Mouse (Mus musculus) urinary bladder, postnatal 36 days (tissue): ENCODE measurements around the gene Cald1.

ENCODE experiments used
- DNase-seq, 2 experiments: peaks; one replicate each; pipeline ENCODE4 v3.0.0; 2022; ENCODE audit warnings: low spot score in 2 of 2, mixed read lengths in 1 of 2

The Cald1 gene

DNA sequence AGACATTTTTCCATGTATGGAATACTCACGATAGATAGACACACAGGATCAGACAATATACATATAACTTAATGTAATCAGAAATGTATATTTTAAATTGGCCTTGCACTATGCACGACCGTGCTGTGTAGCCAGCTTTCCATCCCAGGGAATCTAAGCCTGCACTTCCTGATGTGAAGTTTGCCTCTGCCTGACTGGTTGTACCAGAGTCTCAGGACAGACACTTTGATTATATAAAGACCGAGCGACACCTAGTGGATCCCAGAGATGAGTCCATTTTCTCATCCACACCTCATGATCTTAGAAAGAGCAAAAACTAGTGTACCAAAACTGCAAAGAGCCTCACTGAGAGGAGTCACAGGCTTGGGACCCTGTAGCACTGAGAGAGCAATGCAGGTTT is 156.1 kb downstream of the Cald1 start:
- DNase-seq = peak; percentile 39 to 40

GRCm38 (mm10) chr6:34758340-34758739 is 160.0 kb downstream of the Cald1 start:
- no peak for DNase-seq

GRCm38 (mm10) chr6:34760023-34760422 is 161.7 kb downstream of the Cald1 start:
- no peak for DNase-seq

- no peak for DNase-seq
Observed at GRCm38 (mm10) chr6:34765721-34766120, 167.4 kb downstream of the Cald1 start.

DNA sequence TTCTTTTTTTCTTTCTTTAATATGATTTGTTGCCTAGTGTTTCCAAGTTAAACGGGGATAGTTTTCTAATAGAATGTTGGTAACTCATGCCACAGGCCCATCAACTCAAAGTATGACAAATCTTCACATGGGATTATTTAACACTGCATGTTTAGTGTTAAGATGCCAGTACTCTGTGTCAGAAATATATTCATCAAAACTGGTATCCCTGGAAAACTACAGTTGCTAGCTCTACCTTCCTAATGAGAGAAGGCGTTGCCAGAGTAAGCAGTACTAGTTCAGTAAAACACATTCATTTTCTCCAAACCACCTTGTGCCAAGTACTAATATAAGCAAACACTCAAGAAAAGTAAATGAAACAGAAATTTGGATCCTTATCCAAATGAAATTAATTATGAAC is 171.7 kb downstream of the Cald1 start:
- DNase-seq = no peak

DNA sequence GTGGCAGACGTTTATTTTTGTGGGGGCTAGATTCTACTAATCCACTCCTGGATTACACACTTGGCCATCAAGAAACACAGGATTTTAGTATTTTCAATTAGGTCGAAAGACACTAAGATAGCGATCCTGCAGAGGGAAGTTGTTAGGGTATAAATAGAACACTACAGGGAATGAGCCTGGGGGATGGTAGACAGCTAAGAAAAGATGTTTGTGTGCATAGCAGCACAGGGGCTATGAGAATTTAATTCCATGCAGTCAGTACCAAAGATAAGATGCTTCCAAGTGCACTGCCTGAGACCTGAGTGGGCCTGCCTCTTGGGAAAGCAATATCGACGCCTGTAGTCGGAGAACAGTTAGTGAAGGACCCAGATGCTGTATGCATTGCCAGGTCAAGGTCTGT is 172.2 kb downstream of the Cald1 start:
- no peak for DNase-seq

- DNase-seq = no peak
Observed at GRCm38 (mm10) chr6:34776396-34776795, 178.1 kb downstream of the Cald1 start.

DNA sequence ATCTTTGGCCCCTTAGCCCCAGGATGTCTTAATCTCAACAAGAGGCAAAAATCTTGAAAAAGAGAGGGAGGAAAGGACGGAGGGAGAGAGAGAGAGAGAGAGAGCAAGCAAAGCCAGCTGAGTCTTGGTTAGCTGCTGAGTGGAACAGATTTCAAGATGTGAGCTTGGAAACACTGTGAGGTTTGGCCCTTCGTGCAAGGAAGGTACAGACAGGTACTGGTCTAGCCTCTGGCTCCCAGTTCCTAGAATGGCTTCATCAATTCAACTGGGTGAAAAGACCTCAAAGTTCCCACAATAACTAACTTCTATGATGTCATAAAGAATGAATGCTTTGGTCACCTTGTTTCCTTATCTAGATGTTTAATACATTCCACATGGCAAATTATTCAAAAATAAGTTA is 178.8 kb downstream of the Cald1 start:
- DNase-seq = no peak

DNA sequence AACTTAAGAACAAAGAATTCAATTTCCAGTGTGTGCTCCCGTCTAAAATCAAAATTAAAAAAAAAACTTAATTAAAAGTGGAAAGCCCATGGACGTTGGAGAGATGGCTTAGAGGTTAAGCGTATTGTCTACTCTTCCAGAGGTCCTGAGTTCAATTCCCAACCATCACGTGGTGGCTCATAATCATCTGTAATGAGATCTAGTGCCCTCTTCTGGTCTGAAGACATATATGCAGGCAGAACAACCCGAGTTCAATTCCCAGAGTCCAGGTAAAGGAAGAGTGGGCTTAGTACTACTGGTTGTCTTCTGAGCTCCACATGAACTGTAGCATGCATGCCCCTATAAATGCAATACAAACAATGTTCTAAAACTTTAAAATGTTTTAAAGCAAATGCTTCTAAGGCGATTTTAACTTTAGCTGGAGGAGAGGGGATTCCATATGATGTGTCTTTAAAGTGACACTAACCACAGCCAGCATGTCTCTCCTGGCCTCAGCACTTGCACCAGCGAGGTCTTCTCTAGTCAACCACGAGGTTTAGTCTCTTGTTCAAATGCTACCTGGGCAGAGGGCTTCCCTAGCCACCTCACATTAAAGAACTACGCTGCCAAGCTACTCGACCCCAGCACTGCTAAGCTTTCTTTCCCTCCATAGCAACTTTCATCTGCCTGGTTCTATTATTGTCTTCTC is 179.8 kb downstream of the Cald1 start:
- DNase-seq = no peak

GRCm38 (mm10) chr6:34780231-34780942 is 182.1 kb downstream of the Cald1 start, which contains the start of gene Agbl3:
Gene Agbl3, plus strand, starts transcription at chr6:34780432.
- DNase-seq = peak; percentile 92 to 93

DNA sequence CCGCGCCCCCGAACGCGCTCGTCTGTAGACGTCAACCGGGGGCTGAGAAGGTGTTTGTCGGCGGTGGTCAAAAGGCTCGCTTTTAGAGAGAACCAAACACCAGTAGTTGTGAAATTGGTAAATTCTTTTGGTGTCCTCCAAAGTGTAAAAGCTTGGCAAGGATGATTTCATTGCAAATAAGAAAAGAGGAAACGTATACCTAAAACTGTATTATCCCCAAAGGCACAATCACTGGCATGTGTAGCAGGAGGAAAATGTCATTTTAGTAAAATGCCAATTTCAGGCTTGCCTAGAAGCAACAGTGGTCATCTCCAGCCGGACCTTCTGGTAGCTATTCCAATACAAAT is 182.6 kb downstream of the Cald1 start:
- DNase-seq = no peak

DNA sequence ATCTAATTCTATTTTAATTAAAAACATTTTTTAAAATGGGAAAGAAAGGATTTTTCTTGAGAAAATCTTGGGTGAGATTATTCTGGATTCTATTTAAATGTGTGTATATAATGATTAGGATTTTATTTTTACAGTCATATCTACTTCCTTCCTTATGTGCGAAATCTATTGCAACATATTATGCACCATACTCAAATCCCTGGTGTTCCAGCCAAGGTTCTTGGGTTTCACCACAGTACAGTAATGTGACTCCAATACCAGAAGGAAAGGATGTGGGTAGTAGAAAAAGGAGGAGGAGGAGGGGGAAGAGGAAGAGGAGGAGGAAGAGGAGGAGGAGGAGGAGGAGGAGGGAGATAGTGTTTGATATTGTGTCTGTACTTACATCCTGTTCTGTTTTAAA is 184.2 kb downstream of the Cald1 start:
- no peak for DNase-seq

DNA sequence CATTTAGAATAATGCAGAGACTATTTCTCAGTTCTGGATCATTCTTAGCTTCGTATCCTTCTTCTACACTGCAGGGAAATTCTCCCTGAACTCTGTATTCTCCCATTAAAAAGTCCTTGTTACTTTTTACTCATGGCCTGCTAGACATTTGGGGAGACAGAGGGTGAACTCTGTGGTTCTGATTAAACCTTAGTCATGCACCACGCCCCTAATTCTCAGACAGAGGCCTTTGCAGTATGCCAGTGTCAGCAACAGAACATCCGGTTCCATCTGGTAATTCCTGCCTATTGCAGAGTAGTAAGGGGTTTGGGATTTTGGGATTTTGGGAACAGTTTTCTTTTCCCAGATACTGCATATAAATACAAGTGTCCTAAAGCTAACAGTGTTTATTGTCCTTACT is 198.6 kb downstream of the Cald1 start:
- DNase-seq = peak; percentile 7 to 18

GRCm38 (mm10) chr6:34797887-34798286 is 199.6 kb downstream of the Cald1 start:
- no peak for DNase-seq

GRCm38 (mm10) chr6:34805582-34805981 is 207.3 kb downstream of the Cald1 start:
- DNase-seq = no peak

DNA sequence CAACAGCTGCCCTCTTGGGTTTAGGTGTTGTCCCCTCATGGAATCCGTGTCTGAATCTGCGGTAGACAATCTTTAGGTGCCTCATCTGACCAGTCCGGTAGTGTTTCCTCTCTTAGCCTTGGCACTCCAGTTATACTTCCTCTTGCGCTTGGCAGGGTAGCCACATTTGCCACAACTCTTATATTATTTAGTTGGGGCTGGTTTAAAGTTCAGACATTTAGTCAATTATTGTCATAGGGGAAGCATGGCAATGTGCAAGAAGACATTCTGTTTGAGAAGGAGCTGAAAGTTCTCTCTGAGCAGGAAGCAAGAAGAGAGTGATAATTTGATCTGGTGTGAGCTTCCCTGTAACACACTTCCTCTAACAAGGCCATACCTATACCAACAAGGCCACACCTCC is 212.4 kb downstream of the Cald1 start:
- DNase-seq = no peak

DNA sequence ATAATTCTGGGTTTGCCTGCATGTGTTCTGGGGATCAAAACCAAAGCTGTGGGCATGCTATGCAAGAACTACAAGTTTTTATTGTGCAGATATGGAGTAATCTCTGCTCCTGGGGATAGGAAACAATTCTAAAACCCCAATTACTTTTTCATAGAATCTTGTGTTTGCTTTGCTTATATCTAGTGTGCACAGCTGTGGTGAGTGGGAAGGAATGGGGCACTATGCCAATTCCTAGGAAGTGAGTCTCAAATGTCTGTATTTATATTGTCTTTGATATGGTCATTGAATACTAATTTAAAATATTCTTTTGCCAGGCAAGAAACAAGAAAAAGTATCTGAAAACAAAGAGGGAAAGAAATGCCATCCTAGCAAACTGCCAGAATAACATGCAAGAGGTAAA is 226.1 kb downstream of the Cald1 start:
- no peak for DNase-seq
